Mouse (Mus musculus) heart, embryonic 12.5 days (tissue): Measurements from ENCODE around the gene Nup54. TPM values are rescaled to one million over a fixed set of nuclear protein-coding genes. Genes with fewer than 3 reads are reported as not detected.
A peak's percentile ranks its signal among the peaks of the same experiment; 100 is the strongest.

Experiments
- ATAC-seq: fragments of 200-750 bp; cut with Nextera tagmentation; 2 replicates; pipeline ENCODE4 v1.8.0; 2017; ENCODE audit warnings: moderate TSS enrichment, moderate library complexity; ENCODE audit not compliant: insufficient number of reproducible peaks, low FRiP score
- H3K27ac ChIP-seq: fragments of 300-500 bp; sonication (generic); 2 replicates; pipeline ENCODE4 v1.5.1; 2016; ENCODE audit warnings: mild to moderate bottlenecking, moderate library complexity; ENCODE audit not compliant: poor library complexity, severe bottlenecking
- H3K27me3 ChIP-seq: fragments of 300-500 bp; sonication (generic); replicated peaks from 2 replicates; pipeline ENCODE4 v1.6.1; 2016; ENCODE audit warnings: mild to moderate bottlenecking, moderate library complexity
- H3K36me3 ChIP-seq: fragments of 300-500 bp; sonication (generic); 2 replicates; pipeline ENCODE4 v1.6.1; 2016; ENCODE audit warnings: mild to moderate bottlenecking, moderate library complexity
- H3K4me1 ChIP-seq: fragments of 300-500 bp; sonication (generic); replicated peaks from 2 replicates; pipeline ENCODE4 v1.6.1; 2016; ENCODE audit warnings: mild to moderate bottlenecking
- H3K4me2 ChIP-seq: fragments of 300-500 bp; sonication (generic); 2 replicates; pipeline ENCODE4 v1.6.1; 2016; ENCODE audit warnings: mild to moderate bottlenecking, moderate library complexity
- H3K4me3 ChIP-seq: fragments of 300-500 bp; sonication (generic); 2 replicates; pipeline ENCODE4 v1.5.1; 2016; ENCODE audit warnings: mild to moderate bottlenecking
- H3K9ac ChIP-seq: fragments of 300-500 bp; sonication (generic); 2 replicates; pipeline ENCODE4 v1.6.1; 2016; ENCODE audit warnings: mild to moderate bottlenecking, moderate library complexity
- H3K9me3 ChIP-seq: fragments of 300-500 bp; sonication (generic); replicated peaks from 2 replicates; pipeline ENCODE4 v1.6.1; 2016; ENCODE audit warnings: mild to moderate bottlenecking, moderate library complexity
- WGBS: fragments of 180-500 bp; shearing (Covaris S2); methylation state at CpG from one replicate; pipeline ENCODE4 v1.1.7; 2016; 5-methylcytosine and 5-hydroxymethylcytosine counted together
- polyA plus RNA-seq: library from polyadenylated mRNA; unstranded; fragments of >200 nt; fragmentation: Nextera tagmentation; extraction: Ambion mirVana; gene quantifications from 2 replicates; pipeline ENCODE4 v1.2.1, GENCODE M21; 2016

Gene Nup54
- polyA plus RNA-seq: 42.6 and 44.6 TPM in 2 replicates

DNA sequence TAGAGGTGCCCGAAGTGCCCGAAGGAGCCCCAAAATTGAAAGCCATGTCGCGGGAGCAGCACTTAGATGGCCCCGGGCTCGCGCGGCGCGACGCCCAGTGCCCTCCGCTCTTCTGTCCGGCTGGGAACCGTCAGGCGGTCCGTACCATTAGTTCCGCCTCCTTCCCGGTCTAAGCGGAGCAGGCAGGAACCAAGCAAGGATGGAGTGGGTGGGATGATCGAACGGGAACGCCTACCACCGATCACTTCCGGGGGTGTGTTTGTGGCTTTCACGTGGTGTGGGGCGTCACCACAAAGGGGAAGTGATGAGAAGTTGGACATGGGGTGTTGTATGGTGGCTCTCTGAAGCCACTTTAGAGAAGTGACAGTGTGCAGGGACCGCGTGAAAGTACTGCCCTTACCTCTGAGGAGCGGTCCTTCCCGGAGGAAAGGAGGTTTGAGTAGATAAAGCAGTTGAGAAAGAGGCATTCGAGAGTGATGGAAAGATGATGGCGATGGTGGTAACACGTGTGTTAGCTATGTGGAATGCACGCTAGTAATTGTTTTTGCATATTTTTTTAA, at the start of gene Nup54:
Nup54 (minus strand) TSS at position 195 of the 560 bp plus-strand sequence.
- Histone ChIP-seq H3K36me3 (peaks cover 8% of the 10 kb centered on the region; the same call in 1 of the 2 replicates), H3K27me3 (no peaks in the 10 kb centered on the region), H3K9ac (peak within 1 kb of the TSS; percentile 90), H3K4me2 (peak within 1 kb of the TSS; percentile 73), H3K4me1 (peaks cover 7% of the 10 kb centered on the region; the same call in 1 of the 2 replicates), H3K27ac (peak within 1 kb of the TSS; percentile 80), H3K9me3 (no peaks in the 10 kb centered on the region), H3K4me3 (peak within 1 kb of the TSS; percentile 92)
- ATAC-seq: peak; percentile 98
- WGBS: under 1% methylated on average over 34 of the region's 34 CpGs

DNA sequence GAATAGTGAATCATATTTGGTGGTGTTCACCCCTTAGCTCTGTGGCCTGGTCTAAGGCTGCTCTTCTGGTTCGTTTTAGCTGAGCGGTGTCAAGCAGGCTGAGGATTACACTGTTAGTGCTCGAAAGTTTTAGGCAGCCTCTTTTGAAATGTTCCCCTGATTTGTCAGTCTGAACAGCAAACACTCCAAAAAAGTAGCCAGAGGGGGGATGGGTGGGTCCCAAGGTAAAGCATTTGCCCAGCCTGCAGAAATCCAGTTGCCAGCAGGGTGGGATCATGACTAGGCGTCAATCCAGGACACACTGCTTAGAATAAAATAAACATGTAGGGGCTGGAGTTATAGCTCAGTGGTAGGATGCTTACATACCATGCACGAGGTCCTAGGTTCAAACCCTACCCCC, 37.8 kb upstream of the Nup54 start:
- Histone ChIP-seq H3K4me2 (no peak overlapping the region), H3K27me3 (no peaks in the 10 kb centered on the region), H3K4me3 (no peak overlapping the region), H3K9ac (no peak overlapping the region), H3K9me3 (0 out of 2 replicates have a peak, but pooled peaks cover 2% of the 10 kb centered on the region), H3K4me1 (peaks cover 21% of the 10 kb centered on the region), H3K36me3 (peaks cover 19% of the 10 kb centered on the region), H3K27ac (no peak overlapping the region)
- ATAC-seq: no peak
- WGBS: 82% methylated on average over 5 of the region's 5 CpGs

DNA sequence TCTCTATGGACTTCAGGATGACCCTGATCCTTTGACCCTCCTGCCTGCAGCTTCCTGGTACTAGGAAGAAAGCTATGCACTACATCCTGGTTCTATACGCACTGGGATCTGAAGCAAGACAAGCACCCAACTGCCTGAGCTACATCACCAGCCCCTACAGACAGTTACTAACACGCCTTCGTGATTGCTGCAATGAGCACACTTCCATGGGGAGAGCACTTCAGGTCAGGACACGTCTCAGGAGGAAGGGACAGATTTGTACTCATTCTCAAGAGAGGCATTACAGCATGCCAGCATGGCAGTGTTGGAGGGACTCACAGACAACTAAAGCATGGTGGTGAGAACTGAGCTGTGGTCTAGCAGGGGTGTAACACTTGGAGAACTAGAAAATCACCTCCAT, 36.5 kb upstream of the Nup54 start:
- Histone ChIP-seq H3K27me3 (no peaks in the 10 kb centered on the region), H3K9me3 (0 out of 2 replicates have a peak, but pooled peaks cover 2% of the 10 kb centered on the region), H3K4me1 (peaks cover 34% of the 10 kb centered on the region), H3K4me2 (no peak overlapping the region), H3K4me3 (no peak overlapping the region), H3K36me3 (peaks cover 19% of the 10 kb centered on the region), H3K9ac (no peak overlapping the region), H3K27ac (no peak overlapping the region)
- no peak for ATAC-seq
- 85% methylated on average over 4 of the region's 4 CpGs for WGBS

DNA sequence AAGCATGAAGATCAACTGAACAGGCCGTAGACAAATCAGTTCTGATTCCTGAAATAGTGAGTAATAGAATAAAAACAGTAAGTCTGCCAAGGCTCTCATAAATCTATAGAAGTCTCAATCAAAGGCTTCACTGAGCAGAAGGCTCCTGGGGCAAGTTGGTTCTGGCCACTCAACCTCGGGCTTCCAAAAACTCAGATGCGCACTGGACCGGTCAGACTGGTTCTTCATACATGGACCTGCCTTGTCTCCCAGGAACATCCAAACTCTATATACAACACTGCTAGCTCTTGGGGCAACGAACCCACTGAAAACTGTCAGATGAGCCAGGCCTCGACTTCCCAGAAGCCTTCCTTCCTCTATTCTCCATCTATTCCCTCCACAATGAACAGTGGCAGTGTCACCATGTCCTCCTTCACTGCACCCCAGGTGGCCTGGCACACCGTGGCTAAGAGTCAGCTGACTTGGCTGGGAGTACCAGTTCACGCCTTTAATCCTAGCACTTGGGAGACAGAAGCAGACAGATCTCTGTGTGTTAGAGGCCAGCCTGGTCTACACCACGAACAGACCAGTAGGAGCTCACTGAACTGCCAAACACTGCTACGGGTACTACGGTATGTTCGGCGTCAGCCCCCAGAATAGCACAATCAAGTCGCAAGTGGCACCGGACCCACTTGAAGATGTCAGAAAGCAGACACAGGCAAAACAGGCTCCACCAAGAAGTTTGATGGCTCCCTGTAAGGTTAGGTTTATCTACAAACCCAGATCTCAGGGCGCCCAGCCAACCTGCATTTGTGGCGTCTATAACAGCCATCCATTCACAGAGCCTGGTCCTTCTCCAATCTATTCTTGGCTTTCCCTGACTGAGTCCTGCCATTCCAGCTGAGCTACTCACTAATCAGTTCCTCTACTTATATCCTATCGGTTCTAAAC, 34.4 kb upstream of the Nup54 start:
- 0 out of 2 replicates have a peak, but pooled peaks have one; percentile 40 for ATAC-seq
- Histone ChIP-seq H3K9me3 (no peaks in the 10 kb centered on the region), H3K27ac (peak overlapping the region; percentile 74), H3K4me1 (peaks cover 40% of the 10 kb centered on the region), H3K27me3 (no peaks in the 10 kb centered on the region), H3K4me3 (no peak overlapping the region), H3K9ac (no peak overlapping the region), H3K4me2 (peak overlapping the region; percentile 15; the same call in 1 of the 2 replicates), H3K36me3 (peaks cover 13% of the 10 kb centered on the region; the same call in 1 of the 2 replicates)
- 62% methylated on average over 18 of the region's 18 CpGs for WGBS

DNA sequence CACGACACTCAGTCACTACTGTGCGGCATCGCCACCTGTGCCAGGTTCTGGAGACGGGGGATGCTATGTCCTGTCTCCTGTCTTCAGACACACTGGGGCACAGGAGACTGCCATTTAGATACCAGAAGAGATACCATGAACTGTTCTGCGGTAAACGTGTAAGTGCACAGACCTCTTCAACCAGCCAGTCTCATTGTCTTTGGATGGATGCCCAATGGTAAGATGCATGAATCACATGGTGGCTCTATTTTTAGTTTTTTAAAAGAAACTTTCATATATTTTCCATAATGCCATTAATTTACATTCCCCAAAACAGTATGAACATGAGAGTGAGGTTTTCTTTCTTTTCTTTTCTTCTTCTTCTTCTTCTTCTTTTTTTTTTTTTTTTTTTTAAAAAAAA, 33.2 kb upstream of the Nup54 start:
- Histone ChIP-seq H3K4me3 (no peak overlapping the region), H3K4me2 (no peak overlapping the region), H3K27me3 (no peaks in the 10 kb centered on the region), H3K9me3 (no peaks in the 10 kb centered on the region), H3K27ac (no peak overlapping the region), H3K9ac (no peak overlapping the region), H3K36me3 (peaks cover 13% of the 10 kb centered on the region; the same call in 1 of the 2 replicates), H3K4me1 (peaks cover 40% of the 10 kb centered on the region)
- no peak for ATAC-seq
- WGBS: 63% methylated on average over 6 of the region's 6 CpGs

DNA sequence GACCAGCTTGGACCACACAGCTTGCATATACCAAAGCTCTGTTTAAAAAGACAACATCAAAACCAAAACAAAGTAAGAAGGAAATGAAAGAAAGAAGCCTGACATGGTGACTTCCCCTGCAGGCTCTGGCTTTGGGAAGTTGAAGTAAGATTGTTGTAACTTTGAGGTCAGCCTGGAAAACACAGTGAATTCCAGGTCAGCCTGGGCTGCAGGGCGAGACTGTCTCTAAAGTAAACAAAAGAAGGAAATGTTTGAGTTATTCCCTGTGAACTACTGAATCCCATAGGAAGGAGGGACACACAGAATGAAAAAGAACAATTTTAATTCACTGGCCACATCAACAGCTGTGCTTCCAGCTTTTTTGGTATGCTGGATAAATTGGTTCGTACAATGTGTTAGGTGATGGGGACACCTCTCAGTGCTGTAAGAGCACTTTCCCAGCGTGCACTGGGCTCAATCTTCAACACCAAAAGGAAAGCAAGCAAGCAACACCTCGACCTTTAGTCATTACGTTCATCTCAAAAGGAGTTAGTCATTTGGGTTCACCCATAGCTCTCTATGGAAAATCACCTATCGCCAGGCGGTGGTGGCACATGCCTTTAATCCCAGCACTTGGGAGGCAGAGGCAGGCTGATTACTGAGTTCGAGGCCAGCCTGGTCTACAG, 32.2 kb upstream of the Nup54 start:
- Histone ChIP-seq H3K27ac (no peak overlapping the region), H3K9me3 (no peaks in the 10 kb centered on the region), H3K4me2 (no peak overlapping the region), H3K36me3 (peaks cover 10% of the 10 kb centered on the region; the same call in 1 of the 2 replicates), H3K9ac (no peak overlapping the region), H3K27me3 (no peaks in the 10 kb centered on the region), H3K4me1 (peaks cover 45% of the 10 kb centered on the region), H3K4me3 (no peak overlapping the region)
- ATAC-seq: no peak; the same call in 1 of the 2 replicates
- WGBS: 63% methylated on average over 8 of the region's 8 CpGs

DNA sequence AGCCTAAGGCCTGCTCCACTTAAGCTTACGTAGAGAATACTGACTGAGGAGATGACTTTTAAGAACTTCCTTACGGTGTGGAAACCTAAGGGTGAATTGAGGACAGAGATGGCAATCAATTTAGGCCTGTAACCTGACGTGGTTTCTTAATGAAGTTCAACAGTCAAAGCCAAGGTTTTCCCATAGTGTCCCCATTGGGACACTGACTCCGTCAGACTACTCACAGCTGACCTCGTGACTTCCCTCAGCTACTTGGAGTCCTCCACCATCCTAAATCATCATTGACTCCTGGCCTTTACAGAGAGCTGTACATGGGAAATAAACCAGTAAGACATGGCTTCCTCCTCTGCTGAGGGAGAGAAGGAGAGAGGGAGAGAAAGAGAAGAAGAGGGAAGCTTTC, 30.5 kb upstream of the Nup54 start:
- WGBS: 88% methylated on average over 5 of the region's 5 CpGs
- ATAC-seq: no peak

DNA sequence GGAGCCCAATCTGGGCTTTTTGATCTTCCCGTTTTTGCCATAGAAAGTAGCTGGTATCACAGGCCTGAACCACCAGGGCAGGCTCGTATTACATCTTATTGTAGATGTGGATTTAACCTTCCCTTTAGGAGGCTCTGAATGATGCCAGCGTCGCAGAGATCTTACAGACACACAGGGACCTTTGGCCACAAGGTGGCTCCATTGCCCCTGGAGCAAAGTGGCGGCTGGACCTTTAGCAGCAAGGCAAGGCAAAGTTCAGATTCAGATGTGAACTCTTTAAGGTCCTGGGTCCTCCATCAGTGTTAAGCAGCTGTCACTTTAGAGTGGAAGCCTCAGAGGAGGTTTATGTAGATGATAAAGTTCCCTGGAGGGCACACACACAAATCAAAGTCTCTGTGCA, 26.3 kb upstream of the Nup54 start:
- Histone ChIP-seq H3K4me2 (no peak overlapping the region), H3K27me3 (no peaks in the 10 kb centered on the region), H3K4me3 (no peak overlapping the region), H3K9me3 (no peaks in the 10 kb centered on the region), H3K4me1 (peaks cover 17% of the 10 kb centered on the region), H3K36me3 (peaks cover 18% of the 10 kb centered on the region; the same call in 1 of the 2 replicates), H3K9ac (no peak overlapping the region), H3K27ac (no peak overlapping the region)
- no peak for ATAC-seq
- 13% methylated on average over 5 of the region's 5 CpGs for WGBS

More for the DNA sequence above, 30.5 kb upstream of the Nup54 start:
- H3K9ac ChIP-seq: no peak overlapping the region
- H3K4me2 ChIP-seq: no peak overlapping the region
- H3K9me3 ChIP-seq: no peaks in the 10 kb centered on the region
- no peak overlapping the region for H3K27ac ChIP-seq
- peaks cover 5% of the 10 kb centered on the region; the same call in 1 of the 2 replicates for H3K36me3 ChIP-seq
- peaks cover 45% of the 10 kb centered on the region for H3K4me1 ChIP-seq
- H3K27me3 ChIP-seq: no peaks in the 10 kb centered on the region
- H3K4me3 ChIP-seq: no peak overlapping the region

DNA sequence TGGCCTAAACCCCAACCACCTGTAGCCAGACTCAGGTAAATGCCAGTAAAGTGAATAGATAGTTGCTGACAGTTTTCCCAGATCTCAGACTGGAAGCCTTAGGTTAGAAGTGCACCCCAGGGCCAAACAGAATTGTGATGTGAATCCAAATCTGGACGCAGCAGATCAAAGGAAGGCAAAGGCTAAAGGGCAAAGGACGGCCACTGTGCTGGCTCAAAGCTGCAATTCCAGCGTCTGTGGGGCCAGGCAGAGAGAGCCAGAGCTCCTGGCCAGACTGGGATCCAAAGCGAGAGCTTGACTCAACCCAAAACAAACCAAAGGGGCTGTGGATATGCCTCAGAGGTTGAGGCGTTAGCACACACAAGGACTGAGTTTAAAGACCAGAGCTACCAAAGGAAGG, 23.7 kb upstream of the Nup54 start:
- Histone ChIP-seq H3K9me3 (no peaks in the 10 kb centered on the region), H3K36me3 (peaks cover 32% of the 10 kb centered on the region), H3K9ac (no peak overlapping the region), H3K27me3 (no peaks in the 10 kb centered on the region), H3K4me3 (no peak overlapping the region), H3K27ac (no peak overlapping the region), H3K4me1 (peaks cover 24% of the 10 kb centered on the region), H3K4me2 (no peak overlapping the region)
- ATAC-seq: no peak
- 64% methylated on average over 5 of the region's 5 CpGs for WGBS

DNA sequence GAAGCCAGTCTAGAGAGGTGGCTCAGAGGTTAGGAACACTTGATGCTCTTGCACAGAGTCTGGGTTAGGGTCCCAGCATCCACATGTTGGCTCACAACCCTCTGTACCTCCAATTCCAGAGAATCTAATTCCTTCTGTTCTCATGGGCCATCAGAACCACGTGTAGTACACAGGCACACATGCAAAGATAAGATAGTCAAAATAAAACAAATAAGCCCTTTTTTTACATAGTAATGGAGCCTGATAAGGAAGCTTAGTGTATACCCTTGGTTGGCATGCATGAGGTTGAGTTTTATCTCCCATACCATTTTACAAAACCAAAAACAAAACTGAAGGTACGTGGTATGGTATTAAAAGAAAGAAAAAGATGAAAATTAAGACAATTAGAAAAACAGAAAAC, 22.4 kb upstream of the Nup54 start:
- no peak for ATAC-seq
- Histone ChIP-seq H3K36me3 (peaks cover 42% of the 10 kb centered on the region), H3K4me1 (peaks cover 19% of the 10 kb centered on the region), H3K9ac (no peak overlapping the region), H3K27me3 (no peaks in the 10 kb centered on the region), H3K27ac (no peak overlapping the region), H3K4me3 (no peak overlapping the region), H3K4me2 (no peak overlapping the region), H3K9me3 (no peaks in the 10 kb centered on the region)
- 55% methylated on average over 2 of the region's 2 CpGs for WGBS

DNA sequence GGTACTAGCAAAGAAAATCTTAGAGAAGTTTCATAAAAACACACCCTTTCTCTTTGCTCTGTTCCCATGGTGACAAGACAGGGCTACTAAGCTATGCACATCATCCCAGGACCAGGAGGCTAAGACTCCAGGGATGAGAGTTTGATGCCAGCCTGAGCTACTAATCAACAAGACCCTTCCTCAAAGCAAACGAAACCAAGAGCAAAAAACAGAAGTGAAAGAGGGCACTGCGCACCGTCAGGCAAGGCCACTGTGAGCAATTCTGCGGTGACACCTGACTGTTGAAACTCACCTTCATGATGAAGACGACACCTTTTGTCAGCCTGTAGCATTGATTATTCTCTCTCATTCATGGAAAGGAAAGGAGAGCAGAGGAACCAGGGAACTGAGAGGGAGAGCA, 17.9 kb upstream of the Nup54 start:
- H3K27ac ChIP-seq: no peak overlapping the region
- no peak for ATAC-seq
- H3K4me2 ChIP-seq: no peak overlapping the region
- 91% methylated on average over 5 of the region's 5 CpGs for WGBS
- no peak overlapping the region for H3K9ac ChIP-seq
- H3K4me1 ChIP-seq: peaks cover 30% of the 10 kb centered on the region
- no peak overlapping the region for H3K4me3 ChIP-seq
- H3K27me3 ChIP-seq: no peaks in the 10 kb centered on the region
- peaks cover 69% of the 10 kb centered on the region for H3K36me3 ChIP-seq
- no peaks in the 10 kb centered on the region for H3K9me3 ChIP-seq
